Mouse (Mus musculus) midbrain, embryonic 13.5 days (tissue): ENCODE results near the gene Nr1d1. TPM values are rescaled to one million over a fixed set of nuclear protein-coding genes. Genes with fewer than 3 reads are reported as not detected.

Experiments used
- ATAC-seq: fragments of 200-750 bp; cut with Nextera tagmentation; 2 replicates; pipeline ENCODE4 v1.8.0; 2017; ENCODE audit warnings: mild to moderate bottlenecking, moderate TSS enrichment, moderate library complexity
- H3K27ac ChIP-seq: fragments of 300-500 bp; sonication (generic); 2 replicates; pipeline ENCODE4 v1.5.1; 2015; ENCODE audit warnings: inconsistent platforms, mild to moderate bottlenecking, moderate library complexity
- H3K27me3 ChIP-seq: fragments of 300-500 bp; sonication (generic); 2 replicates; pipeline ENCODE4 v1.6.1; 2015; ENCODE audit warnings: mild to moderate bottlenecking, inconsistent platforms
- H3K36me3 ChIP-seq: fragments of 300-500 bp; sonication (generic); 2 replicates; pipeline ENCODE4 v1.6.1; 2015; ENCODE audit warnings: mild to moderate bottlenecking, inconsistent platforms
- H3K4me1 ChIP-seq: fragments of 300-500 bp; sonication (generic); replicated peaks from 2 replicates; pipeline ENCODE4 v1.6.1; 2015; ENCODE audit warnings: inconsistent platforms
- H3K4me2 ChIP-seq: fragments of 300-500 bp; sonication (generic); replicated peaks from 2 replicates; pipeline ENCODE4 v1.6.1; 2015; ENCODE audit warnings: moderate library complexity, mild to moderate bottlenecking, inconsistent platforms
- H3K4me3 ChIP-seq: fragments of 300-500 bp; sonication (generic); replicated peaks from 2 replicates; pipeline ENCODE4 v1.5.1; 2015; ENCODE audit warnings: mild to moderate bottlenecking, inconsistent platforms
- H3K9ac ChIP-seq: fragments of 300-500 bp; sonication (generic); replicated peaks from 2 replicates; pipeline ENCODE4 v1.6.1; 2015; ENCODE audit warnings: mild to moderate bottlenecking, inconsistent platforms
- H3K9me3 ChIP-seq: fragments of 300-500 bp; sonication (generic); 2 replicates; pipeline ENCODE4 v1.6.1; 2016; ENCODE audit warnings: mild to moderate bottlenecking, inconsistent platforms
- WGBS: fragments of 180-500 bp; shearing (Covaris S2); methylation state at CpG from one replicate; pipeline ENCODE4 v1.1.7; 2015; 5-methylcytosine and 5-hydroxymethylcytosine counted together
- polyA plus RNA-seq: library from polyadenylated mRNA; unstranded; fragments of >200 nt; fragmentation: Nextera tagmentation; extraction: Ambion mirVana; gene quantifications from 2 replicates; pipeline ENCODE4 v1.2.1, GENCODE M21; 2015

Nr1d1 gene
- polyA plus RNA-seq, 1 experiment from 2014 or later: 1.2 TPM

DNA sequence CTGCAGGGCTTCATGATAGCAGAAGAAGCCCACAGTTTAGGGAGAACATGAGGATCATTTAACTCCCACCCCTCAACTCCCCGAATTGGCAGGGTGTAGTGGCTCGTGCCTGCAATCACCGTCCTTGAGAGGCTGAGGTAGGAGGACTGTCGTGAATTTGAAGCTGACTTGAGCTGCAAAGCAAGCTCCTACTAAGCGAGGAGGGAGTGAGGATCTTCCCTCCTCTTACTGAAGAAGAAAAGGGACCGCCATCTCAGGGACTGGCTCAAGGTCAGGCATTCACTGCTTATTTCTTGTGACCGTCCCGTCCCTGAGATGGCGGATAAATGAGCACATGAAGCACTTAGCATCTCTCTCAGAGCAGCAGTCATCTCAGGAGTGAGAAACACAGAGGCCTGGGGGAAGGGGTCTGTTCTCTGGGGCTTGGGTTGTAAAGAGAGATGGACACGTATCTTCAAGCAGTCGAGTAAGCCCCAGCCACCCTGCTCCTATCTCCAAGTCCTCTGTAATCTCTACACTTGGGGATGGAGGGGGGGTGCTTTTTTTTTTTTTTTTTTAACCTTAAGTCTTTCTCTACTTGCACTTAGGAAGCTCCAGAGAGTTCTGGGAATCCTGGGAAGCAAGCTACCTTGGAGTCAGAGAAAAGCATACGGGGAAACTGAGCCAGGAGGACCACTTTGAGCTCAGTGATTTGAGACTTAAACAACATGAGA is 1.1 kb upstream of the Nr1d1 start:
- 0 out of 2 replicates have a peak overlapping the region, but pooled peaks have one; percentile 48 for H3K9ac ChIP-seq
- peak overlapping the region; percentile 78 for H3K4me2 ChIP-seq
- ATAC-seq: no peak
- H3K36me3 ChIP-seq: peaks cover 7% of the 10 kb centered on the region
- H3K4me3 ChIP-seq: no peak overlapping the region
- WGBS: 51% methylated on average over 12 of the region's 12 CpGs
- H3K27ac ChIP-seq: peak overlapping the region; percentile 40
- H3K27me3 ChIP-seq: no peaks in the 10 kb centered on the region
- H3K9me3 ChIP-seq: no peaks in the 10 kb centered on the region
- H3K4me1 ChIP-seq: peaks cover 49% of the 10 kb centered on the region

DNA sequence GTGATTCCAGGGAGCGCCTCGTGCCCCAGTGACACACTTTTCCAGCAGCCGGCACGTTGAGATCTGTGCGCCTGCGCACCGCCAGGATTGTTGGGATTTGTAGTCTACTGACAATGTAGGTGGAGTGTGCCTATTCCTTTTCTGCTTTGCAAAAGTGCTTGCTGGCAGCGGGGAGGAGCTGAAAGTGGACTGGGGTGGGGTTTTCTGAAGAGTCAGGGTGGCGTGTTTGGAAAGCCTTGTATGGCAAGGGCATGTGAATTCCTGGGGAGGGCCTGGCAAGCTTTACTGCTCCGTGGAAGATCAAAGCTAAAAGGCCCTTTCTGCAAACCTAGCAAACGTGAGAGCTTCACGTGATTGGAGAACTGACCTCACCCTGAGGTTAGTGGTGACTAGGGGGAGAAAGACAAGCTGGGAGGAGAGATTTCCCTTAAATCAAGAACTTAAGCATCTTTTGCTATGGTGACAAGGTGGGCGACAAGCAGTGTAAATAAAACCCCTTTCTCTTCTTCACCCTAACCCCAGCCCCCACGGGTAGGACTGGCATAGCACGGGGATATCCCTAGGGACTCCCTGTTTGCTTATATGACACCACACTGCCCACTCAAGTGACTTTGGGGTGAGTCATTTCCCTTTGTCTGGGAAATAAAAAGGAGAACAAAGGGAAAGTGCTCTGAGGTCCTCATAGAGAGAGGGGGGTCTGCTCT is 367 bp upstream of the Nr1d1 start:
- H3K9ac ChIP-seq: peak overlapping the region; percentile 50
- 9% methylated on average over 15 of the region's 15 CpGs for WGBS
- H3K36me3 ChIP-seq: peaks cover 13% of the 10 kb centered on the region
- H3K27me3 ChIP-seq: no peaks in the 10 kb centered on the region
- peak overlapping the region; percentile 40 for H3K4me3 ChIP-seq
- peak; percentile 89; the same call in 1 of the 2 replicates for ATAC-seq
- peaks cover 49% of the 10 kb centered on the region for H3K4me1 ChIP-seq
- H3K27ac ChIP-seq: peak overlapping the region; percentile 40
- H3K4me2 ChIP-seq: peak overlapping the region; percentile 78
- no peaks in the 10 kb centered on the region for H3K9me3 ChIP-seq

GRCm38 (mm10) chr11:98773635-98774295 is 1.4 kb downstream of the Nr1d1 start:
- H3K9ac ChIP-seq: peak overlapping the region; percentile 36
- 1% methylated on average over 37 of the region's 37 CpGs for WGBS
- H3K27ac ChIP-seq: no peak overlapping the region
- H3K9me3 ChIP-seq: no peaks in the 10 kb centered on the region
- ATAC-seq: peak; percentile 69
- peaks cover 52% of the 10 kb centered on the region for H3K4me1 ChIP-seq
- H3K27me3 ChIP-seq: no peaks in the 10 kb centered on the region
- peak overlapping the region; percentile 78 for H3K4me2 ChIP-seq
- peaks cover 30% of the 10 kb centered on the region for H3K36me3 ChIP-seq
- H3K4me3 ChIP-seq: peak overlapping the region; percentile 40

DNA sequence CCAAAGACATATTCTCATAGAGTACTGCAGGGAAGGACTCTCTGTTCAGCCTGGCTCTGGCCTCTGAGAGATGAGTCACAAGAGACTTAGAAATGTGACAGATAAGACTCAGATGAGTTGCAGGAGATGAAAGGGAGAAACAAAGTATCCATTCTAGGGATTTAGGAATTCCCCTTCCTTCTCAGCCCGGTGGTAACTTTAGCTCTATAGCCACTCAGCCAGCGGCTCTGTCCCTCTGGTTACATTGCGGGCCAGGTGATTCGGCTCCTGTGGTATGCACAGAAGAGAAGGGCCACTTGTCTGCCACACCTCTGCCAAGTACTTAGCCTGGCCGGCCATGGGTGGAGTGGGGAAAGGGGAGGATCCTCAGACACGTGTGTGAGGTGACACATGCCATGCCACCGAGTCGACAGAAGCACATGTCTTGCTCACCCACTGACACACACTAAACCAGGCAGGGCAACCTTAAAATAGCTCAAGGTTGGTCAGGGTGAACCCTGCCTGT is 2.4 kb downstream of the Nr1d1 start:
- no peak overlapping the region for H3K4me3 ChIP-seq
- peaks cover 38% of the 10 kb centered on the region for H3K36me3 ChIP-seq
- ATAC-seq: no peak
- no peaks in the 10 kb centered on the region for H3K9me3 ChIP-seq
- WGBS: 82% methylated on average over 8 of the region's 8 CpGs
- no peak overlapping the region for H3K9ac ChIP-seq
- H3K27ac ChIP-seq: no peak overlapping the region
- H3K4me2 ChIP-seq: no peak overlapping the region
- no peaks in the 10 kb centered on the region for H3K27me3 ChIP-seq
- H3K4me1 ChIP-seq: peaks cover 63% of the 10 kb centered on the region

DNA sequence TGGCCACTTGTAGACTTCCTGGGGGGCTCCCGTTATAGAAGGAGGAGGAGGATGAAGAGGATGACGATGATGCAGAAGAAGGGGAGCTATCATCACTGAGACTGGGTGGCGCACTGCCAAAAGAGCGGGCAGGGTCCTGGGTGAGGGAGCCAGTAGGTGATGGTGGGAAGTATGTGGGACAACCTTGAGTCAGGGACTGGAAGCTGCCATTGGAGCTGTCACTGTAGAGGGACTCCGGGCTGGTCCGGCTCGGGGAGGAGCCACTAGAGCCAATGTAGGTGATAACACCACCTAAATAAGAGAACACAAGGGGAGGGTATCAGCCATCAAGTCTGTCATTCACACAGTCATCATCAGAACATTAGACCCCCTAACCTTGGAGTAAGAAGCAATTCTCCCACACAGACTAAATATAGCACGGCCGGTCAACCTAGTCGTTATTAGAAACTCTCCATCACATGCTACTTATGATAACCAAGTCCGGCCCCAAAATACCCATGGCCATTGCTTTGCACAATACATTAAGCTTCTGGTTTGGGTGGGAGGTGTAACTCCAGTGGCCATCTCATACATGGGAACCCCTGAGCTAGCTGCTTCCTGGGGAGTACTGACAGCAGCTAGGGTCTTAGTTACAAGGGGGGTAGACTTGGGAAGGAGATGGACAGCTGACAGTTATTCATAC is 3.1 kb downstream of the Nr1d1 start:
- H3K27ac ChIP-seq: no peak overlapping the region
- no peaks in the 10 kb centered on the region for H3K9me3 ChIP-seq
- no peaks in the 10 kb centered on the region for H3K27me3 ChIP-seq
- ATAC-seq: no peak
- H3K36me3 ChIP-seq: peaks cover 38% of the 10 kb centered on the region
- WGBS: 98% methylated on average over 11 of the region's 11 CpGs
- no peak overlapping the region for H3K4me2 ChIP-seq
- H3K9ac ChIP-seq: no peak overlapping the region
- no peak overlapping the region for H3K4me3 ChIP-seq
- peaks cover 66% of the 10 kb centered on the region for H3K4me1 ChIP-seq

DNA sequence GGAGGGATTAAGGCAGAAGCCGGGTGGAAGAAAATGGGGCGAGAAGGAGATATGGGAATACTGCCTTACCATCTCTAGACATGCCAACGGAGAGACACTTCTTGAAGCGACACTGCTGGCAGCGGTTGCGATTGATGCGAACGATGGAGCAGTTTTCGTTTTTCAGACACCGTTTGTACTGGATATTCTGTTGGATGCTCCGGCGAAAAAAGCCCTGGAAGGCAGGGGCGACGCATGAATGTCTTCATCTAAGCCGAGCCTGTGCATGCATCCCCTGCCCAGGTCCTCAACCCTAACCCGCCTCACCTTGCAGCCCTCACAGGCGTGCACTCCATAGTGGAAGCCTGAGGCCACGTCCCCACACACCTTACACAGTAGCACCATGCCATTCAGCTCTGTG is 4.0 kb downstream of the Nr1d1 start:
- Histone ChIP-seq H3K4me1 (peaks cover 66% of the 10 kb centered on the region), H3K36me3 (peaks cover 38% of the 10 kb centered on the region), H3K27ac (no peak overlapping the region; the same call in 1 of the 2 replicates), H3K9ac (no peak overlapping the region), H3K4me3 (no peak overlapping the region), H3K27me3 (no peaks in the 10 kb centered on the region), H3K9me3 (no peaks in the 10 kb centered on the region), H3K4me2 (no peak overlapping the region)
- WGBS: 92% methylated on average over 18 of the region's 18 CpGs
- ATAC-seq: no peak

DNA sequence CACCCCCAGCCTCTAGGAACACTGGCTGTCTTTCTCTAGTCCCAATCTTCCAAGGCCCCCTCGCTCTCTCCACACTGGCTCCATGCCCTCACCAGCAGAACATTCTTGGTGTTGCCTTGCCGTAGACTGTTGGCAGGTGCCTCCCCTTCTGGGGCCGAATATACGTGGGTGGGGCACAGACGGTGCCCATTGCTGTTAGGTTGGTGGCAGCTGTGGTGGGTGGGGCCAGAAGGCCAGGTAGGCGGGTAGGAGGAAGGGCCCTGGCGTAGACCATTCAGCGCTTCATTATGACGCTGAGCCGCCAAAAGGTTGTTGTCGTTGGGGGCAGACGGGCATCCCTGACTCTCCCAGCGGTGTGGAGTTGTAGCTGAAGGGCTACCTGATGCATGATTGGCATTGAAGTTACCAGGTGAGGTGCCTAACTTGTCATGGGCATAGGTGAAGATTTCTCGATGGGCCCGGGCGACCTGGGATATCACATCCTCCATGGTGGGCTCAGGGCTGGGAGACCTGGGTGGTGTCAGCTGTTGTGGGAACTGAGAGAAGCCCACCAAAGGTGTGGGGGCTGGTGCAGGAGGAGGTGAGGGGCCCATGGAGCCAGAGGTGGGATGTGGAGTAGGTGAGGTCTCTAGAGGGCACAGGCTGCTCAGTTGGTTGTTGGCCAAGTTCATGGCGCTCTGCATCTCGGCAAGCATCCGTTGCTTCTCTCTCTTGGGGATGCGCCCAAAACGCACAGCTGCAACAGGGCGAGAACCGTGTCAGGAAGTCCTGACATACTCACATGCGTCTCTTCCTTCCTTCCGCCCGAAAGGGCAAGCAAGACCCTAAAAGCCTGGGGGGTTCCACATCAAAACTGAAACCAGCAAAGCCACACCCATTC is 4.8 kb downstream of the Nr1d1 start:
- no peak overlapping the region for H3K27ac ChIP-seq
- 95% methylated on average over 26 of the region's 26 CpGs for WGBS
- ATAC-seq: no peak

GRCm38 (mm10) chr11:98769007-98769954 is 5.9 kb downstream of the Nr1d1 start:
- peak overlapping the region; percentile 17; the same call in 1 of the 2 replicates for H3K4me3 ChIP-seq

More for the DNA sequence above, 4.8 kb downstream of the Nr1d1 start:
- Histone ChIP-seq H3K9me3 (no peaks in the 10 kb centered on the region), H3K4me1 (peaks cover 66% of the 10 kb centered on the region), H3K4me3 (no peak overlapping the region), H3K9ac (no peak overlapping the region), H3K27me3 (no peaks in the 10 kb centered on the region), H3K4me2 (no peak overlapping the region), H3K36me3 (peaks cover 43% of the 10 kb centered on the region)

GRCm38 (mm10) chr11:98768127-98769006 is 6.8 kb downstream of the Nr1d1 start:
- Histone ChIP-seq H3K9ac (peak overlapping the region; percentile 58; the same call in 1 of the 2 replicates), H3K9me3 (no peaks in the 10 kb centered on the region), H3K27ac (peak overlapping the region; percentile 81), H3K4me1 (peaks cover 56% of the 10 kb centered on the region), H3K27me3 (no peaks in the 10 kb centered on the region), H3K36me3 (peaks cover 61% of the 10 kb centered on the region), H3K4me2 (peak overlapping the region; percentile 45), H3K4me3 (peak overlapping the region; percentile 17; the same call in 1 of the 2 replicates)
- ATAC-seq: no peak
- WGBS: 20% methylated on average over 39 of the region's 39 CpGs

More at GRCm38 (mm10) chr11:98769007-98769954, 5.9 kb downstream of the Nr1d1 start:
- peak overlapping the region; percentile 81; the same call in 1 of the 2 replicates for H3K27ac ChIP-seq
- no peaks in the 10 kb centered on the region for H3K9me3 ChIP-seq
- peaks cover 66% of the 10 kb centered on the region for H3K4me1 ChIP-seq
- peaks cover 52% of the 10 kb centered on the region for H3K36me3 ChIP-seq
- H3K9ac ChIP-seq: no peak overlapping the region
- peak overlapping the region; percentile 45 for H3K4me2 ChIP-seq
- WGBS: 92% methylated on average over 25 of the region's 25 CpGs
- H3K27me3 ChIP-seq: no peaks in the 10 kb centered on the region
- no peak for ATAC-seq
